ENCODE assay signal across 13 mouse cellular contexts in genomic region chr6:114266273-114266672, GRCm38 (mm10). TPM values are rescaled to one million over a fixed set of nuclear protein-coding genes. Genes with fewer than 3 reads are reported as not detected.
"Had no signal": no experiment of that assay in that cellular context is flagged by ENCODE, and none has a peak within 500 bp of the region (broad histone marks: within the 10 kb centered on the region; RNA-seq: fewer than 3 reads in every experiment).

No protein-coding gene starts in this region.

- DNase-seq: liver, postnatal 0 days; lung, adult 2 months; lung, postnatal 14 days; lung, postnatal 36 days; midbrain, embryonic 14.5 days; right cerebral cortex, postnatal 14 days; thymus, adult 2 months; thymus, postnatal 25 days; thymus, postnatal 4 days had no signal

- ATAC-seq: liver, postnatal 0 days; lung, postnatal 0 days; midbrain, embryonic 16.5 days had no signal

RNA-seq across cellular contexts. Expression of gene Slc6a1, which starts 16.2 kb away (rescaled TPM):
- polyA plus RNA-seq: liver, postnatal 0 days; lung, postnatal 0 days; macrophage; stomach, postnatal 0 days had no signal
